Mouse (Mus musculus) forelimb bud, embryonic 11.5 days (tissue): ENCODE data around the gene Il18.

Experiments used
- DNase-seq: peaks from one replicate; pipeline ENCODE4 v3.0.0-alpha.2; 2012; ENCODE audit warnings: low read depth, low spot score

The Il18 gene

GRCm38 (mm10) chr9:50554241-50555093 is at the start of gene Il18:
Gene Il18, plus strand, starts transcription at chr9:50554827.
- DNase-seq = peak; percentile 23

- no peak for DNase-seq
Measured at GRCm38 (mm10) chr9:50505405-50505804, 49.2 kb upstream of the Il18 start.

GRCm38 (mm10) chr9:50507570-50507969 is 47.1 kb upstream of the Il18 start:
- no peak for DNase-seq

GRCm38 (mm10) chr9:50515462-50515861 is 39.2 kb upstream of the Il18 start:
- no peak for DNase-seq

GRCm38 (mm10) chr9:50518781-50519180 is 35.8 kb upstream of the Il18 start:
- DNase-seq = peak; percentile 24

- no peak for DNase-seq
Measured at GRCm38 (mm10) chr9:50520748-50521147, 33.9 kb upstream of the Il18 start.

GRCm38 (mm10) chr9:50521562-50521961 is 33.1 kb upstream of the Il18 start:
- no peak for DNase-seq

- no peak for DNase-seq
Measured at GRCm38 (mm10) chr9:50522574-50522973, 32.1 kb upstream of the Il18 start.

- no peak for DNase-seq
Measured at GRCm38 (mm10) chr9:50524936-50525335, 29.7 kb upstream of the Il18 start.

GRCm38 (mm10) chr9:50525585-50525984 is 29.0 kb upstream of the Il18 start:
- no peak for DNase-seq

GRCm38 (mm10) chr9:50527860-50528259 is 26.8 kb upstream of the Il18 start:
- DNase-seq = no peak

- DNase-seq = peak; percentile 98
Measured at GRCm38 (mm10) chr9:50528293-50528892, 26.2 kb upstream of the Il18 start, which contains the start of gene Pts. Gene Pts, minus strand, starts transcription at chr9:50528724.

GRCm38 (mm10) chr9:50530890-50531289 is 23.7 kb upstream of the Il18 start:
- no peak for DNase-seq

- DNase-seq = no peak
Measured at GRCm38 (mm10) chr9:50533328-50533727, 21.3 kb upstream of the Il18 start.

- no peak for DNase-seq
Measured at GRCm38 (mm10) chr9:50533791-50534190, 20.8 kb upstream of the Il18 start.

GRCm38 (mm10) chr9:50535930-50536329 is 18.7 kb upstream of the Il18 start:
- DNase-seq = no peak

- no peak for DNase-seq
Measured at GRCm38 (mm10) chr9:50536603-50537135, 18.0 kb upstream of the Il18 start.

- DNase-seq = no peak
Measured at GRCm38 (mm10) chr9:50537295-50537694, 17.3 kb upstream of the Il18 start.

- no peak for DNase-seq
Measured at GRCm38 (mm10) chr9:50540170-50540569, 14.5 kb upstream of the Il18 start.

GRCm38 (mm10) chr9:50542401-50542800 is 12.2 kb upstream of the Il18 start:
- DNase-seq = no peak

GRCm38 (mm10) chr9:50547859-50548478 is 6.7 kb upstream of the Il18 start:
- DNase-seq = no peak

- no peak for DNase-seq
Measured at GRCm38 (mm10) chr9:50548936-50549335, 5.7 kb upstream of the Il18 start.
